Mouse (Mus musculus) intestine, embryonic 16.5 days (tissue): ENCODE data around the gene Dop1a. TPM values are rescaled to one million over a fixed set of nuclear protein-coding genes. Genes with fewer than 3 reads are reported as not detected.
A peak's percentile ranks its signal among the peaks of the same experiment; 100 is the strongest.

Experiments
- ATAC-seq: fragments of 200-750 bp; cut with Nextera tagmentation; 2 replicates; pipeline ENCODE4 v1.8.0; 2017; ENCODE audit warnings: moderate TSS enrichment, moderate library complexity
- H3K27ac ChIP-seq: fragments of 300-500 bp; sonication (generic); 2 replicates; pipeline ENCODE4 v1.5.1; 2014; ENCODE audit warnings: mild to moderate bottlenecking, low read length
- H3K27me3 ChIP-seq: fragments of 300-500 bp; sonication (generic); replicated peaks from 2 replicates; pipeline ENCODE4 v1.6.1; 2014; ENCODE audit warnings: low read length, control low read depth, mixed read lengths; ENCODE audit not compliant: control insufficient read depth, insufficient read depth
- H3K36me3 ChIP-seq: fragments of 300-500 bp; sonication (generic); 2 replicates; pipeline ENCODE4 v1.6.1; 2014; ENCODE audit warnings: low read length, control low read depth; ENCODE audit not compliant: control insufficient read depth, insufficient read depth
- H3K4me1 ChIP-seq: fragments of 300-500 bp; sonication (generic); 2 replicates; pipeline ENCODE4 v1.6.1; 2014; ENCODE audit warnings: low read length, control low read depth, mixed read lengths; ENCODE audit not compliant: control insufficient read depth, insufficient read depth
- H3K4me2 ChIP-seq: fragments of 300-500 bp; sonication (generic); 2 replicates; pipeline ENCODE4 v1.6.1; 2014; ENCODE audit warnings: low read depth, low read length, control low read depth
- H3K4me3 ChIP-seq: fragments of 300-500 bp; sonication (generic); 2 replicates; pipeline ENCODE4 v1.5.1; 2014; ENCODE audit warnings: mild to moderate bottlenecking, low read length
- H3K9ac ChIP-seq: fragments of 300-500 bp; sonication (generic); 2 replicates; pipeline ENCODE4 v1.6.1; 2014; ENCODE audit warnings: low read depth, low read length
- H3K9me3 ChIP-seq: fragments of 300-500 bp; sonication (generic); 2 replicates; pipeline ENCODE4 v1.6.1; 2016; ENCODE audit warnings: low read length, control low read depth; ENCODE audit not compliant: control insufficient read depth
- WGBS: fragments of 180-500 bp; shearing (Covaris S2); extraction: QIAGEN DNeasy Blood & Tissue Kit; methylation state at CpG from one replicate; pipeline ENCODE4 v1.1.7; 2014; 5-methylcytosine and 5-hydroxymethylcytosine counted together
- polyA plus RNA-seq: library from polyadenylated mRNA; unstranded; fragments of >200 nt; fragmentation: Nextera tagmentation; extraction: Ambion mirVana; gene quantifications from 2 replicates; pipeline ENCODE4 v1.2.1, GENCODE M21; 2015

Gene Dop1a
- polyA plus RNA-seq, 1 experiment from 2014 or later: 10.5 TPM

GRCm38 (mm10) chr9:86534071-86534470, 67.1 kb downstream of the Dop1a start:
- WGBS: 73% methylated on average over 5 of the region's 5 CpGs
- Histone ChIP-seq H3K27ac (no peak overlapping the region), H3K9me3 (no peaks in the 10 kb centered on the region), H3K4me2 (no peak overlapping the region), H3K4me3 (no peak overlapping the region), H3K4me1 (no peaks in the 10 kb centered on the region), H3K27me3 (no peaks in the 10 kb centered on the region), H3K36me3 (no peaks in the 10 kb centered on the region; the same call in 1 of the 2 replicates), H3K9ac (no peak overlapping the region)
- ATAC-seq: no peak

- Histone ChIP-seq H3K4me1 (no peaks in the 10 kb centered on the region), H3K27me3 (no peaks in the 10 kb centered on the region), H3K27ac (no peak overlapping the region), H3K36me3 (no peaks in the 10 kb centered on the region), H3K9me3 (no peaks in the 10 kb centered on the region), H3K9ac (no peak overlapping the region), H3K4me3 (no peak overlapping the region), H3K4me2 (no peak overlapping the region)
- WGBS: 94% methylated on average over 3 of the region's 3 CpGs
- ATAC-seq: no peak
Measured at GRCm38 (mm10) chr9:86543451-86543850, 76.5 kb downstream of the Dop1a start.

- ATAC-seq: no peak
- Histone ChIP-seq H3K36me3 (peaks cover 4% of the 10 kb centered on the region; the same call in 1 of the 2 replicates), H3K4me3 (no peak overlapping the region), H3K27ac (no peak overlapping the region), H3K27me3 (no peaks in the 10 kb centered on the region), H3K9ac (no peak overlapping the region), H3K9me3 (no peaks in the 10 kb centered on the region), H3K4me2 (no peak overlapping the region), H3K4me1 (no peaks in the 10 kb centered on the region)
- 66% methylated on average over 1 of the region's 1 CpGs for WGBS
Measured at GRCm38 (mm10) chr9:86544559-86544958, 77.6 kb downstream of the Dop1a start.

GRCm38 (mm10) chr9:86549637-86550162, 82.7 kb downstream of the Dop1a start:
- ATAC-seq: no peak
- WGBS: 86% methylated on average over 5 of the region's 5 CpGs

GRCm38 (mm10) chr9:86550717-86551116, 83.8 kb downstream of the Dop1a start:
- Histone ChIP-seq H3K27me3 (no peaks in the 10 kb centered on the region), H3K4me3 (no peak overlapping the region), H3K4me2 (no peak overlapping the region), H3K9me3 (no peaks in the 10 kb centered on the region), H3K27ac (no peak overlapping the region), H3K36me3 (peaks cover 7% of the 10 kb centered on the region), H3K9ac (no peak overlapping the region), H3K4me1 (no peaks in the 10 kb centered on the region)
- WGBS: 87% methylated on average over 3 of the region's 3 CpGs
- no peak for ATAC-seq

More at GRCm38 (mm10) chr9:86549637-86550162, 82.7 kb downstream of the Dop1a start:
- Histone ChIP-seq H3K27ac (no peak overlapping the region), H3K4me3 (no peak overlapping the region), H3K9me3 (no peaks in the 10 kb centered on the region), H3K4me2 (no peak overlapping the region), H3K9ac (no peak overlapping the region), H3K4me1 (no peaks in the 10 kb centered on the region), H3K27me3 (no peaks in the 10 kb centered on the region), H3K36me3 (peaks cover 5% of the 10 kb centered on the region)

GRCm38 (mm10) chr9:86553886-86554285, 86.9 kb downstream of the Dop1a start:
- no peak overlapping the region for H3K9ac ChIP-seq
- peaks cover 12% of the 10 kb centered on the region for H3K36me3 ChIP-seq
- 80% methylated on average over 9 of the region's 9 CpGs for WGBS
- no peak overlapping the region for H3K4me2 ChIP-seq
- H3K4me3 ChIP-seq: no peak overlapping the region
- H3K9me3 ChIP-seq: no peaks in the 10 kb centered on the region
- no peak for ATAC-seq
- no peaks in the 10 kb centered on the region for H3K27me3 ChIP-seq
- no peaks in the 10 kb centered on the region for H3K4me1 ChIP-seq
- H3K27ac ChIP-seq: no peak overlapping the region

GRCm38 (mm10) chr9:86554641-86555040, 87.7 kb downstream of the Dop1a start:
- Histone ChIP-seq H3K27ac (no peak overlapping the region), H3K4me2 (no peak overlapping the region), H3K4me3 (no peak overlapping the region), H3K4me1 (no peaks in the 10 kb centered on the region), H3K36me3 (peaks cover 12% of the 10 kb centered on the region; the same call in 1 of the 2 replicates), H3K27me3 (no peaks in the 10 kb centered on the region), H3K9ac (no peak overlapping the region), H3K9me3 (no peaks in the 10 kb centered on the region)
- no peak for ATAC-seq
- 99% methylated on average over 4 of the region's 4 CpGs for WGBS

DNA sequence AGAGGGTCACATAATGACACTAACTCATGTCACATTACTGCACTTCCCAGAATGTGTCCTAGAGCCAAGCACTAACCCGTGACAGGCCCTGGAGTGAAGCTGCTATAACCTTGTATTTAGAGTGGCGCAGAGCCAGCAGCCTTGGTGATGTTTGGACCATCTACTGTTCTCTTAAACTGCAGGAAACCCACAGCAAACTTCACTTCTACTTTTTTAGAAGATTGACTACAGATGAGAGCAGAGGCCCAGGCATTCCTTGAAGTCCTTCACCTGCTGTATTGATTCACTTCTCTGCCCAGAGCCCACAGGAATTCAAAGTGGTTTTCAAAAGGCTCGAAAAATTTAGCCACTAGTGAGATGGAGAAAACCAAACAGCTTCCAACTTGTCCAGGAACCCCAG, 93.6 kb downstream of the Dop1a start:
- no peak overlapping the region for H3K4me2 ChIP-seq
- H3K9me3 ChIP-seq: no peaks in the 10 kb centered on the region
- WGBS: 89% methylated on average over 3 of the region's 3 CpGs
- H3K27me3 ChIP-seq: no peaks in the 10 kb centered on the region
- no peaks in the 10 kb centered on the region for H3K4me1 ChIP-seq
- no peak for ATAC-seq
- no peak overlapping the region for H3K27ac ChIP-seq
- no peak overlapping the region for H3K9ac ChIP-seq
- peaks cover 18% of the 10 kb centered on the region for H3K36me3 ChIP-seq
- H3K4me3 ChIP-seq: no peak overlapping the region

DNA sequence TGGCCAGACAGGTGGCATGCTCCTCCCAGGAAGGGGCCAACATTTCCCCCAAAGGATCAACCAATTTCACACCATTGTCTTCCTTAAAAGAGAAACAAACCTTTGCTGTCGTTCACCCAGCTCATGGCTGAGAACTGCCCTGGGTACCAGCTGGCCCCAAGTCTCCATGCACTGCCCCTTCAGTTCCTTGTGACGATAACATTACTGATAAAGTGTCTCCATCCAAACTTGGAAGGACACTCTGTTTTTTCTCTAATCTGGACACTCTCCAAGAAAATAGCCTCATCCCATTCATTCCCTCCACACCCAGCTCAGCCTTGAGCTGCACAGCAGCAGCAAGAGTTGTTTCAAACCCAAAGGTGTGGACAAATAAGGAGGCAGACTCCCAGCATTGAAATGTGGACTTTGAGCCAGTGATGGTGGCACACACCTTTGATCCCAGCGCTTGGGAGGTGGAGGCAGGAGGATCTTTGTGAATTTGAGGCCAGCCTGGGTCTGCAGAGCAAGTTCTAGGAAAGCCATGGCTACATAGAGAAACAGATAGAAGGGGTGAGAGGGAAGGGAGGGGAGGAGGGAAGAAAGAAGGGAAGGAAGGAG, 102.5 kb downstream of the Dop1a start:
- WGBS: 53% methylated on average over 3 of the region's 3 CpGs
- no peak overlapping the region for H3K4me3 ChIP-seq
- H3K9ac ChIP-seq: no peak overlapping the region
- H3K36me3 ChIP-seq: peaks cover 7% of the 10 kb centered on the region; the same call in 1 of the 2 replicates
- ATAC-seq: peak; percentile 18; the same call in 1 of the 2 replicates
- H3K9me3 ChIP-seq: no peaks in the 10 kb centered on the region
- no peak overlapping the region for H3K27ac ChIP-seq
- no peaks in the 10 kb centered on the region for H3K27me3 ChIP-seq
- peaks cover 24% of the 10 kb centered on the region for H3K4me1 ChIP-seq
- H3K4me2 ChIP-seq: no peak overlapping the region
